In genomic region chr2:80247868-80248267, GRCm38 (mm10) we compare ENCODE assay signal across 20 mouse cellular contexts. TPM values are rescaled to one million over a fixed set of nuclear protein-coding genes. Genes with fewer than 3 reads are reported as not detected.
"Had no signal": no experiment of that assay in that cellular context is flagged by ENCODE, and none has a peak within 500 bp of the region (broad histone marks: within the 10 kb centered on the region; RNA-seq: fewer than 3 reads in every experiment).

No protein-coding gene starts in this region.

- H3K4me2 ChIP-seq: kidney, embryonic 15.5 days; limb, embryonic 13.5 days; midbrain, embryonic 12.5 days had no signal

- H3K36me3 ChIP-seq: kidney, embryonic 15.5 days; limb, embryonic 13.5 days; midbrain, embryonic 12.5 days had no signal

- H3K4me1 ChIP-seq: kidney, embryonic 15.5 days; limb, embryonic 13.5 days; megakaryocyte, embryonic 14.5 days; midbrain, embryonic 12.5 days had no signal

- H3K9me3 ChIP-seq: kidney, embryonic 15.5 days; limb, embryonic 13.5 days; megakaryocyte, embryonic 14.5 days; midbrain, embryonic 12.5 days had no signal

- H3K27ac ChIP-seq: kidney, embryonic 15.5 days; limb, embryonic 13.5 days; liver, embryonic 14.5 days; midbrain, embryonic 12.5 days had no signal

- ATAC-seq: intestine, postnatal 0 days; midbrain, embryonic 16.5 days had no signal

- DNase-seq: kidney, postnatal 25 days; left cerebral cortex, postnatal 4 days; lung, adult 18-20 months; right cerebral cortex, adult 18-20 months; right cerebral cortex, postnatal 25 days; thymus, postnatal 36 days had no signal

- H3K4me3 ChIP-seq: kidney, embryonic 15.5 days; limb, embryonic 13.5 days; megakaryocyte, embryonic 14.5 days; midbrain, embryonic 12.5 days had no signal

- H3K27me3 ChIP-seq: kidney, embryonic 15.5 days; limb, embryonic 13.5 days; megakaryocyte, embryonic 14.5 days; midbrain, embryonic 12.5 days had no signal

- H3K9ac ChIP-seq: kidney, embryonic 15.5 days; limb, embryonic 13.5 days; liver, embryonic 14.5 days; midbrain, embryonic 12.5 days had no signal

RNA-seq across cellular contexts. Expression of gene Prdx6b, which starts 44.4 kb away (rescaled TPM):
- total RNA-seq: layer of hippocampus, postnatal 25 days; left cerebral cortex, postnatal 4 days; liver, adult 2 months had no signal
- polyA plus RNA-seq: intestine, postnatal 0 days; kidney, embryonic 15.5 days; limb, embryonic 13.5 days; liver, adult 2 months; liver, embryonic 14.5 days; lung, embryonic 16.5 days; midbrain, embryonic 12.5 days; midbrain, embryonic 16.5 days; neural tube, embryonic 14.5 days; small intestine, adult 2 months; stomach, embryonic 16.5 days; thymus, postnatal 0 days had no signal
